Mouse (Mus musculus): Measurements from ENCODE around the gene Lgr4.
"Not testable (repeated sequence)": the region's sequence is repeated elsewhere in the genome, so short reads cannot be mapped to it uniquely, and the experiment has no call there.

The Lgr4 gene

GRCm38 (mm10) chr2:109917496-109918413 is at the start of gene Lgr4:
Lgr4 (plus strand) TSS chr2:109917647.
- peak; percentile 72 for DNase-seq

GRCm38 (mm10) chr2:109879429-109879828 is 38.0 kb upstream of the Lgr4 start:
- not testable (repeated sequence) for DNase-seq

GRCm38 (mm10) chr2:109881111-109881510 is 36.3 kb upstream of the Lgr4 start:
- DNase-seq = no peak

GRCm38 (mm10) chr2:109881625-109882024 is 35.8 kb upstream of the Lgr4 start:
- no peak for DNase-seq

- no peak for DNase-seq
Observed at GRCm38 (mm10) chr2:109884106-109884505, 33.3 kb upstream of the Lgr4 start.

GRCm38 (mm10) chr2:109884507-109884906 is 32.9 kb upstream of the Lgr4 start:
- DNase-seq = no peak

- no peak for DNase-seq
Observed at GRCm38 (mm10) chr2:109890068-109890467, 27.4 kb upstream of the Lgr4 start.

GRCm38 (mm10) chr2:109890597-109890996 is 26.9 kb upstream of the Lgr4 start, which contains the start of gene Lin7c:
Lin7c (plus strand) TSS chr2:109890853.
- peak; percentile 87 for DNase-seq

GRCm38 (mm10) chr2:109891031-109891430 is 26.4 kb upstream of the Lgr4 start:
- DNase-seq = no peak

GRCm38 (mm10) chr2:109891471-109891870 is 26.0 kb upstream of the Lgr4 start:
- DNase-seq = no peak

GRCm38 (mm10) chr2:109896311-109896710 is 21.1 kb upstream of the Lgr4 start:
- no peak for DNase-seq

GRCm38 (mm10) chr2:109902869-109903268 is 14.6 kb upstream of the Lgr4 start:
- no peak for DNase-seq

- DNase-seq = peak; percentile 78
Observed at GRCm38 (mm10) chr2:109904171-109904821, 13.2 kb upstream of the Lgr4 start.

- DNase-seq = no peak
Observed at GRCm38 (mm10) chr2:109909122-109909521, 8.3 kb upstream of the Lgr4 start.

GRCm38 (mm10) chr2:109912216-109912615 is 5.2 kb upstream of the Lgr4 start:
- DNase-seq = no peak

GRCm38 (mm10) chr2:109912766-109913165 is 4.7 kb upstream of the Lgr4 start:
- DNase-seq = no peak

GRCm38 (mm10) chr2:109913241-109913640 is 4.2 kb upstream of the Lgr4 start:
- DNase-seq = no peak

- DNase-seq = no peak
Observed at GRCm38 (mm10) chr2:109914601-109915000, 2.8 kb upstream of the Lgr4 start.

- no peak for DNase-seq
Observed at GRCm38 (mm10) chr2:109916782-109917495, 508 bp upstream of the Lgr4 start.

GRCm38 (mm10) chr2:109918592-109919262 is 1.3 kb downstream of the Lgr4 start:
- no peak for DNase-seq

- no peak for DNase-seq
Observed at GRCm38 (mm10) chr2:109920471-109920870, 3.0 kb downstream of the Lgr4 start.

GRCm38 (mm10) chr2:109921298-109922035 is 4.0 kb downstream of the Lgr4 start:
- DNase-seq = no peak

Data from thymus, postnatal 25 days (tissue).